Mouse (Mus musculus) cerebellum, adult 18-20 months (tissue): ENCODE results near the gene Usp12.
"Not testable (repeated sequence)": the region's sequence is repeated elsewhere in the genome, so short reads cannot be mapped to it uniquely, and the experiment has no call there.

Experiments
- DNase-seq, 2 experiments: peaks; one replicate each; pipeline ENCODE4 v3.0.0; 2021

The Usp12 gene

DNA sequence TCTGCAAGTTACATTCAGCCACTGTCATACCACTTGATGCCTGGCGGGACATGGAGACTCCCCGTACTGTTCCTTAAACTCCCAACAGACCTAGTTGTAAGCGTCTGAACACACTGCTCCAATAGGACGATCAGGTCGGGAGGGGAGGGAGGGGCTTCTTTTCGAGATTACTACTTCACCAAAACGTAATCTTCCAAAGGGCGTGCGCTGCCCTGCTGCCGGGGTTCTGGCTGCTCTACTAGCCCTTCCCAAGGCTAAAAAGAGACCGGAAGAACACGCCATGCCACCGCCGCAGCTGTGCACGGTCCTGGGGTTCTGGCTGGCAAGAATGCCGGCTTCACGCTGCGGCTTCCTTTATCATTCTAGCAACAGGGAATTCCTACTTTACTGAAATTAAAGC, 58.5 kb downstream of the Usp12 start:
- no peak for DNase-seq

DNA sequence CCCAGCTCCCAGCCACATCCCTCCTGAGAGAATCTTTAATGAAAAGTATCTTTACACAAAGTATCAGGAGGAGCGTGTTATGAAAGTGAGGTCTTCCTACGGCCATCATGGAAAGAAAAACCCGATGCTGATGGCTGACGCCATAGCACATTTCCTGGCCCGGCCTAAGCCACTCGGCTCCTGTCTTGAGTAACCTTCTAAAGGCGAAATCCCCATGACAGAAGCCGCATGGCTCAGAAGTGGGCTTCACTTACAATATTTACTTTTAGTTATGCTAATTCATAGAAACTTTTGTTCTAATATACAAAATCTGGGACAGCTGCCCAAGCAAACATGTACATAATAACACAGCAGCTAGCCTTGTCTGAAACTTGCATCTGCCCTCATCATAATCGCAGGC, 59.8 kb downstream of the Usp12 start:
- DNase-seq, result not testable (repeated sequence)

- DNase-seq, result no peak
Measured at GRCm38 (mm10) chr5:146733888-146734640, 60.7 kb downstream of the Usp12 start.

GRCm38 (mm10) chr5:146733372-146733771, 61.4 kb downstream of the Usp12 start:
- DNase-seq, result no peak

DNA sequence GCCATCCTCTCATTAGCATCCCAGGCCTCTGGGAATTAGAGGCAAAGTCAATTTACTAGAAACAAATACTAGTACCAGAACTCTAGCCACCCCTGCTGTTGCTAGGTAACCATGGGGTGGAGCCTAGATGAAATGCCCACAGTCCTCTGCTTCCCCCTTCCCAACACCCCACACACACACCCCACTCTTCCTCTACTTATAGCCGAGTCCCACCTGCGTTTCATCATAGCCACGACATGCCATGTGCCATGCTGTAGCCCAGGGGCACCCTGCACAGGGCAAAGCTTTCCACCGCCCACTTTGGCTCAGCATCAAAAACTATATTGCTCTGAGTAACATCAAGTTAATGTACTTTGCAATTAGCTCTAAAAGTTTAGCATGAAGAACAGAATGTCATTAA, 67.8 kb downstream of the Usp12 start:
- no peak for DNase-seq

- no peak for DNase-seq
Measured at GRCm38 (mm10) chr5:146724956-146725355, 69.8 kb downstream of the Usp12 start.

- DNase-seq, result no peak
Measured at GRCm38 (mm10) chr5:146723452-146723851, 71.4 kb downstream of the Usp12 start.

- DNase-seq, result peak; percentile 69 to 77
Measured at GRCm38 (mm10) chr5:146722226-146722625, 72.6 kb downstream of the Usp12 start.

- no peak for DNase-seq
Measured at GRCm38 (mm10) chr5:146719584-146720356, 75.0 kb downstream of the Usp12 start.

- no peak for DNase-seq
Measured at GRCm38 (mm10) chr5:146713836-146714235, 81.0 kb downstream of the Usp12 start.

- peak; percentile 27 to 28 for DNase-seq
Measured at GRCm38 (mm10) chr5:146713088-146713487, 81.7 kb downstream of the Usp12 start.

DNA sequence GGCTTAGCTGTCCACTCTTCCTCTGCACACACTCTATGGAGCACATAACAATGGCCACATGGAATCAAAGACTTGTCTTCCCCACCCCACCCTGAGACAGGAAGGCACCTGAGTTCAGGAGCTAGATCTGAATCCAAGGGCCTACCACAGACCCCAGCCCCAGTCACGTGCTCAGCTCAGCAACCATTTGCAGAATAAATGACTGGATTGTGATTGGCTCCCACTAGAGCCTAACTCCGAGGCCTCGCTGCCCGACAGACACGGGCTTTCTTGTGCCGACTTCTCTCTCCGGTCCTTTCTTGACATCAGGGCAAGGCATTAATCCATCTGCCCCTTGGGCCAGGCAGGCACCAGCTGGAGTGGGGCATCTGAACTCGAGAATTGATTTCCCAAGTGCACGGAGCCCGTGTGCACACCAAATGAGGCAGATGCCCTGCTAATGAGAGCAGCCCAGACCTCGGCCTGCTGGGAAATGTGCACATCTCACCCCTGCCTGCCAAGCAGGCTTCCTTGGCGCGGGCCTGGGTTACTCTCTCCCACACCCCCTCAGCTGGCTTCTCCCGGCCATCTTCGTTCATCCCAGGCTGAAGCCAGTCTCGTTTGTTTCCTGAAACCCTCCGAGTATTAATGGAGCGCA, 82.4 kb downstream of the Usp12 start:
- DNase-seq, result no peak

GRCm38 (mm10) chr5:146709361-146709760, 85.4 kb downstream of the Usp12 start:
- DNase-seq, result no peak

GRCm38 (mm10) chr5:146705815-146706408, 88.9 kb downstream of the Usp12 start:
- peak; percentile 73 to 89 for DNase-seq

GRCm38 (mm10) chr5:146705411-146705810, 89.4 kb downstream of the Usp12 start:
- no peak for DNase-seq

DNA sequence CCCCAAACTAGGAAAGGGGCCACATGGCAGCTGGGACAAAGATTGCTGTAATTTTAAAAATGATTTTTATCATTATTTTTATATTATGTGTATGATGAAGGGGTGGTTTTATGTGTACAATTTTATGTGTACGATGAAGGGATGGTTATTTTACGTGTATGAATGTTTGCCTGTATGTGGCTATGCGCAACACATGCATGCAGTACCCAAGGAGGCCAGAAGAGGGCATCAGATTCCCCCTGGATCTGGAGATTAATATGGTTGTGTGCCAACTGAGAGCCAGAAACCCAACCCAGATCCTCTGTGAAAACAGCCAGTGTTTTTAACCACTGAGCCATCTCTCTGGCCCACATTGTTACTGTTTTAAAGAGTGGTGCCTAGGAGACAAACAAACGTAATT, 90.6 kb downstream of the Usp12 start:
- DNase-seq, result no peak

DNA sequence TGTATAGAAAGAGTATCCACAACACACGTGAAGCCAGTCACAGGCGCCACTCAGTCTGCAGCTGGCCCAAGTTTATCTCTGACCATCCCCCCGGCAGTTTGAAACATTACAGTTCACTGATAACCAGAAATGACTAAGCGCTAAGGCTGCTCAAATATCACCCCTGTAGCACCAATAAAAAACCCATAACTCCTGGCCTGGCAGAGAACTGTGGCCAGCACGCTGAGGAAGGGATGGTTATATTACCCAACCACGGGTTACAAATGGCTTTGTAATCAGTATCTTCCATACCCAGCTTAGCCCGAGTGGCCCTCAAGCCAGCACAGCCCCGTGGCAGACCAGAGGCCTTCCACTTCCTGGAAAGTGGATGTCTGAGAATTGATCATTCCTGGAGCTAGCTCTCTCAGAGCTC, 91.1 kb downstream of the Usp12 start:
- no peak for DNase-seq

GRCm38 (mm10) chr5:146700099-146700498, 94.7 kb downstream of the Usp12 start:
- DNase-seq, result no peak

DNA sequence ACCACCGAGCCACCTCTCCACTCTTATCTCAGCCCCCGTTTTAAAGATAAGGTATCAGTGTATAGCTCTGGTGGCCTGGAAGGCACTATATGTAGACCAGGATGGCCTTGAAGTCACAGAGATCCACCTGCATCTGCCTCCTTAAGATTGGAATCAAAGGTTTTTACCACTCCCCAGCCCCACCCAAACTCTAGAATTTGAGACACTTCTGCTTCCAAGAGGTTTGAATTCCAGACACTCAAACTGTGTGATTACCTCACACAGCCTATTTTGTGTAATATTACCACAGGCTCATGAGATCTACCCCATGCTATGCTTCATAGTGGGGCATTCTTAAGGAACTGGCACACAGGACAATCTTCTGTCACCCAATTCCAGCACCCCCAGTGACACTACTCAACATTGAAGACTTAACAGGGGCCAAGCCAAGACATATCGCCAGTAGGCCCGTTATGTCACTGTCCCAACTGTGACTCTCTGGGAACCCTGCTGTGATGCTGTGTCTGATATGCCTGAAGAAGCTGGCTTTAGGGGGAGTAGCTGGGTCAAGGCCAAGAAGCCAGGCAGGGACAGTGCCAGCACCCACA, 95.3 kb downstream of the Usp12 start:
- DNase-seq, result no peak

DNA sequence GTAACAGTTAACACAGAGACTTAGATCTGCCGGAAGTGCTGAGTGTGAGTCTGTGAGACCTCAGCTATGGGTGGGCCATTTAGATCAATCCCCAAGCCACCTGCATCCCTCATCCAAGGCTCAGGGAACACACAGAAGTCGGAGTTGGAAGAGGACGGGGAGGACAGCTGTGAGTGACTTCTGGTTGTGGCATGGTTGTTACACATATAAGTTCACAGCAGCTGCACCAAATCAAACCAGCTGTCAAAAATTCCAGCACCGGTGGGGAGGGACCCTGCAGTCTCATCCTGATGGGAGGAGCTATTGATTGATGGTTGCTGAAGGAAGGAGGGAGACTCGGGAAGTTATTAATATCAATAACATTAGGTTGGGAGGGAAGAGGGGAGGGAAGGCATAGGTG, 99.3 kb downstream of the Usp12 start:
- DNase-seq, result no peak

DNA sequence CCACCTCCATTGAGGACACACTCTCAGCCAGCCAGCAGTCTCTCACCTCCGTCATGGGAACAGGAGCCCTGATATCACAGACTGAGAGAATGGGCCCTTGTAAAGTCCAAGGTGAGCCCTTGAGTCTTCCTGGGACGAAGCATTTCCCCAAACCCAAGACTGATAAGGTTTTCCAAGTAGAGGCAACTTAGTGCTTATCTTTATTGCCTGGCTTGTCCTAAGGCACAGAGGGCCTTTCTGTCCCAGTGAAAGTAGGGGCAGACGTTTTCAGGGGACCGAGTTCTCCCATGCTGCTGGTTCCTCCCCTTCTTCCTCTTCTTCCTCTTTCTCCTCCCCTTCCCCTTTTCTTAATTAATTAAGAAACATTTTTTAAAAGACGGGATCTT, 101.8 kb downstream of the Usp12 start:
- DNase-seq, result no peak

DNA sequence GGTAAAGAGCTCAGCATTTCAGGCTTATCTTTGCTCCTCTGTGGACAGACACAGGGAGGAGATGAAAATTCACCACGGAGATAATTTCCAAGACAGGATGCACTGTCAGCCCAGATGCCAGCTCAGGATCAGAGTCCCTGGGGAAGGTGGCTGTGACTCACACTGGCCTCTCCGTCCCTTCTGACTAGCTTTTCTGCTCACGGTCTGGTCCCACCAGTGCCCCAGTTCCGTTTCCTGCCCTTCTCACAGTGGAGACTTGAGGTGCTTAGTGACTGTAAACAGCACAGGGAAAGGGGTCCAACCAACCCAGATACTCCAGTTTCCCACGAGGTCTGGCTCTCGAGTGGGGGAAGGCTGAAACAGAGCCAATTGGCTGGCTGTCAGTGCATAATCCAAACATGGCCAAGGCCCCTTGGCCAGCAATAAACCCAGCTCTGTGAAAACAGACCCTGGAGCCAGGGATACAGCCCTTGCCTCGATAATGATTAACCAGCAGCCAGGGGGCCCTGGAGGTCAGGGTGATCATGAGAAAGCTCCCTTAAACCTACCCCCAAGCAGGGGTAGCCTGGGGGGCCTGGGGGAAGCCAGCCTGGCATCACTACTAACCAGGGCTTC, 102.3 kb downstream of the Usp12 start:
- DNase-seq, result no peak

- DNase-seq, result no peak
Measured at GRCm38 (mm10) chr5:146691745-146692144, 103.1 kb downstream of the Usp12 start.
